Mouse (Mus musculus): ENCODE measurements around the gene Bcl7c.

DNA sequence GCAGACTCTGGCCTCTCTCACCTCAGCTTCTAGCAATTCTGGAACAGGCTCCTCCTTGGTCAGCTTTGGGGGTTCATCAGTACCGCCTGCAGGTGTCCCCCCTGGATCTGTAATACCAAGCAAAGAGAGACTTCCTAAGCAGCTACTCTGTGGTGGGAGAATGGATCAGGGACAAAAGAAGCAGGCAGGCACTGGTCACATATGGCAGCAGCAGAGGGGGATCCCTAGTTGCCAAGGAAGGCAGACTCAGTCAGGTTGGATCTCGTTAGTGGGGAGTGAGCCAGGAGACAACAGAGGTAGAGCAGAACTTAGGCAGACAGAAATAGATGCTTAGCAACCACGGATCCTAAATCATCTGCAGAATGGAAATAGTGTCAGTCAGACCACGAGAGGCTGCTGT is 3.0 kb downstream of the Bcl7c start:
- no peak for TF ChIP-seq CTCF (conservative IDR thresholded peaks at IDR 0.05 in 1 of 2, IDR thresholded peaks at IDR 0.05 in 1 of 2; ENCODE audit: low read depth in 2 of 2, low read length in 2 of 2)
- no peak for TF ChIP-seq E2F4 (IDR thresholded peaks at IDR 0.05; ENCODE audit: insufficient replicate concordance, low read depth, low read length)
- TF ChIP-seq BHLHE40 (IDR thresholded peaks at IDR 0.05; ENCODE audit: low read depth, low read length) = no peak
- TF ChIP-seq MAZ (IDR thresholded peaks at IDR 0.05; ENCODE audit: low read depth, low read length) = no peak
- TF ChIP-seq ZC3H11A (IDR thresholded peaks at IDR 0.05; ENCODE audit: low read depth, low read length) = no peak
